Mouse (Mus musculus) CH12.LX (cell line): Measurements from ENCODE around the gene Gabpb2. TPM values are rescaled to one million over a fixed set of nuclear protein-coding genes. Genes with fewer than 3 reads are reported as not detected.
A peak's percentile ranks its signal among the peaks of the same experiment; 100 is the strongest.
"Not testable (repeated sequence)": the region's sequence is repeated elsewhere in the genome, so short reads cannot be mapped to it uniquely, and the experiment has no call there.

Experiments used
- DNase-seq: peaks from one replicate; pipeline ENCODE4 v3.0.0-alpha.2; 2013; ENCODE audit errors: extremely low read depth
- H3K27ac ChIP-seq: 2 replicates; pipeline ENCODE4 v1.5.1; 2012; ENCODE audit warnings: low read depth, mild to moderate bottlenecking, control low read depth, moderate library complexity; ENCODE audit not compliant: insufficient read depth
- H3K27me3 ChIP-seq: replicated peaks from 2 replicates; pipeline ENCODE3; 2012; ENCODE audit warnings: inconsistent platforms
- H3K36me3 ChIP-seq, 2 experiments: replicated peaks in 1 of 2; 2 replicates each; pipeline versions ENCODE3 to v1.6.1; 2012; ENCODE audit warnings: inconsistent platforms in 1 of 2, low read length in 1 of 2, mild to moderate bottlenecking in 1 of 2, mixed read lengths in 1 of 2, moderate library complexity in 1 of 2; ENCODE audit not compliant: control insufficient read depth in 1 of 2, insufficient read depth in 1 of 2
- H3K4me1 ChIP-seq, 2 experiments: 2 replicates each; pipeline ENCODE4 v1.6.1; 2012; ENCODE audit warnings: inconsistent platforms in 1 of 2, moderate library complexity in 1 of 2; ENCODE audit not compliant: insufficient read depth in 2 of 2, control insufficient read depth in 1 of 2
- H3K4me2 ChIP-seq: 2 replicates; pipeline ENCODE4 v1.6.1; 2012; ENCODE audit warnings: low read depth, mild to moderate bottlenecking, control low read depth; ENCODE audit not compliant: poor library complexity, insufficient read depth, severe bottlenecking
- H3K4me3 ChIP-seq, 3 experiments: fragments of 150-350 bp in 1 of 3; sonication (generic) in 1 of 3; replicated peaks in 1 of 3; 2 replicates each; pipeline versions ENCODE3 to v1.5.1; 2011 to 2012; ENCODE audit warnings: low read depth in 2 of 3, low read length in 2 of 3, mild to moderate bottlenecking in 2 of 3, moderate library complexity in 2 of 3, control low read depth in 1 of 3, improper control_type of control experiment in 1 of 3, inconsistent platforms in 1 of 3, mixed read lengths in 1 of 3; ENCODE audit not compliant: poor library complexity in 1 of 3
- H3K79me2 ChIP-seq: replicated peaks from 2 replicates; pipeline ENCODE4 v1.6.1; 2012; ENCODE audit warnings: mild to moderate bottlenecking, moderate library complexity; ENCODE audit not compliant: control insufficient read depth, poor library complexity, insufficient read depth, severe bottlenecking; ENCODE audit errors: extremely low read depth
- H3K9ac ChIP-seq: 2 replicates; pipeline ENCODE4 v1.6.1; 2012; ENCODE audit warnings: low read depth, mild to moderate bottlenecking, control low read depth, moderate library complexity; ENCODE audit not compliant: insufficient read depth
- H3K9me3 ChIP-seq: replicated peaks from 2 replicates; pipeline ENCODE3; 2012; ENCODE audit warnings: low read length, inconsistent platforms, mixed read lengths
- CHD2 ChIP-seq: IDR thresholded peaks from 2 replicates; pipeline ENCODE4 v1.6.1; 2011; ENCODE audit warnings: low read length, improper control_type of control experiment
- EP300 ChIP-seq: IDR thresholded peaks from 2 replicates; pipeline ENCODE4 v1.6.1; 2011; ENCODE audit warnings: low read length, improper control_type of control experiment
- HCFC1 ChIP-seq: IDR thresholded peaks from 2 replicates; pipeline ENCODE4 v1.6.1; 2012; ENCODE audit warnings: low read depth, mild to moderate bottlenecking, inconsistent platforms, low read length, improper control_type of control experiment
- JUND ChIP-seq: conservative IDR thresholded peaks from 2 replicates; pipeline ENCODE4 v1.6.1; 2011; ENCODE audit warnings: low read depth, low read length, improper control_type of control experiment
- MAFK ChIP-seq: IDR thresholded peaks from 2 replicates; pipeline ENCODE4 v1.6.1; 2011; ENCODE audit warnings: low read length, improper control_type of control experiment; ENCODE audit not compliant: insufficient replicate concordance
- MAX ChIP-seq: IDR thresholded peaks from 2 replicates; pipeline ENCODE4 v1.6.1; 2011; ENCODE audit warnings: low read length, improper control_type of control experiment
- MEF2A ChIP-seq: IDR thresholded peaks from 2 replicates; pipeline ENCODE4 v1.6.1; 2014; ENCODE audit warnings: low read depth, mild to moderate bottlenecking, inconsistent platforms, low read length, improper control_type of control experiment, borderline replicate concordance
- MXI1 ChIP-seq: IDR thresholded peaks from 2 replicates; pipeline ENCODE4 v1.6.1; 2011; ENCODE audit warnings: mild to moderate bottlenecking, low read depth, low read length, improper control_type of control experiment
- NELFE ChIP-seq: IDR thresholded peaks from 2 replicates; pipeline ENCODE4 v1.6.1; 2011; ENCODE audit warnings: low read depth, low read length, improper control_type of control experiment
- NRF1 ChIP-seq: IDR thresholded peaks from 2 replicates; pipeline ENCODE4 v1.6.1; 2014; ENCODE audit warnings: low read depth, mild to moderate bottlenecking, inconsistent platforms, low read length, improper control_type of control experiment, moderate library complexity
- POLR2A ChIP-seq: IDR thresholded peaks from 2 replicates; pipeline ENCODE4 v1.6.1; 2011; ENCODE audit warnings: low read depth, mild to moderate bottlenecking, improper control_type of control experiment, low read length
- RCOR1 ChIP-seq: conservative IDR thresholded peaks from 2 replicates; pipeline ENCODE4 v1.6.1; 2012; ENCODE audit warnings: low read depth, mild to moderate bottlenecking, inconsistent platforms, low read length, improper control_type of control experiment
- SIN3A ChIP-seq: IDR thresholded peaks from 2 replicates; pipeline ENCODE4 v1.6.1; 2012; ENCODE audit warnings: low read length, improper control_type of control experiment, inconsistent platforms
- SMC3 ChIP-seq: IDR thresholded peaks from 2 replicates; pipeline ENCODE4 v1.6.1; 2011; ENCODE audit warnings: low read depth, low read length, improper control_type of control experiment
- TCF12 ChIP-seq: IDR thresholded peaks from 2 replicates; pipeline ENCODE4 v1.6.1; 2014; ENCODE audit warnings: low read depth, mild to moderate bottlenecking, inconsistent platforms, low read length, improper control_type of control experiment
- UBTF ChIP-seq: IDR thresholded peaks from 2 replicates; pipeline ENCODE4 v1.6.1; 2012; ENCODE audit warnings: low read depth, mild to moderate bottlenecking, inconsistent platforms, low read length, improper control_type of control experiment, moderate library complexity
- ZMIZ1 ChIP-seq: IDR thresholded peaks from 2 replicates; pipeline ENCODE4 v1.6.1; 2012; ENCODE audit warnings: low read depth, mild to moderate bottlenecking, inconsistent platforms, low read length, improper control_type of control experiment
- dilution Hi-C: fragments of 300-500 bp; cut with MboI; formaldehyde crosslinking; loops from 2 replicates; pipeline ENCODE4 v1.14.3; 2020; ENCODE audit warnings: low sequenced_read_pairs; ENCODE audit not compliant: extremely low pct_unique_long_range_greater_than_20kb, extremely low pct_ligation_motif_present
- in situ Hi-C: fragments of 300-500 bp; cut with MboI; formaldehyde crosslinking; loops from 3 replicates; pipeline ENCODE4 v1.14.3; 2019; ENCODE audit warnings: low sequenced_read_pairs, low pct_ligation_motif_present, low pct_unique_long_range_greater_than_20kb, mixed read lengths
- polyA plus RNA-seq: library from polyadenylated mRNA; unstranded; fragments of >175 nt; gene quantifications from 2 replicates; pipeline ENCODE4 v1.2.1, GENCODE M21; 2012; ENCODE audit warnings: low read depth; ENCODE audit not compliant: insufficient read length
- total RNA-seq, 2 experiments: library from RNA; depleted of rRNA; stranded (reverse); fragments of 300-350 nt in 1 of 2; fragments of >200 nt in 1 of 2; gene quantifications; 2 replicates each; pipeline ENCODE4 v1.2.3; 2012 to 2014

Gene Gabpb2
- total and polyA plus RNA-seq, 3 experiments: 14.7 to 20.6 (median 16.6) TPM

DNA sequence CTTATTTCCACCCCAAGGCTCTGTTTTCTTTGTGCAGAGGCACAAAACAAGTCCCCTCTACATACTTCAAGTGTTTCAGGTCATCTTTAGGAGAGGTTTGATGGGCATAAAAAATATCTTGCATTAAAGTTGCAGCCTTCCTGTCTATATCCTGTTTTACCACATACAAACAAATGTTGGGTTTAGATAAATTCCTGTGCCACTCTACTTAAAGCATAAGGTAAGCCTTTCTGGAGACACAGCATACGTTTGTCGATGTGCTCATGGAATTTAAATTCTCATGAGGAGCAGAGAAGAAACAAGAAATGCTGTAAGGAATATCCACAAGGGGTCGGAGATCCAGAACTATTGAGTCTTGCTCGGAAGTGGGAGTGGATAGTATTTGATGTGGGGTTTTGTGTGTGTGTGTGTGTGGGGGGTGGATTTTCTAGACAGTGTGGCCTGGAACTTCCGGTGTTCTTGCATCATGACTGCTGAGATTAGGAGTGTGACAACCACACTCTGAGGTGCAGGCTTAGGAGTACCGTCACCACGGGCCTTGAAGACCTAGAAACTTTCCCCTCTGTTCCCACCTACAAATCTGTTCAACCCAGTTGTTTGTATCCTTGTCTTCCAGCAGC is 82.2 kb downstream of the Gabpb2 start (continued):
- TF ChIP-seq NELFE (peak; percentile 62), MXI1 (no peak; the same call in 1 of the 2 replicates), SIN3A (peak; percentile 84), SMC3 (no peak), POLR2A (peak; percentile 56), MAFK (no peak), MEF2A (0 out of 2 replicates have a peak, but pooled peaks have one; percentile 49), ZMIZ1 (peak; percentile 81; the same call in 1 of the 2 replicates), JUND (no peak), HCFC1 (peak; percentile 64; the same call in 1 of the 2 replicates), NRF1 (0 out of 2 replicates have a peak, but pooled peaks have one; percentile 22), MAX (peak; percentile 83), UBTF (no peak), EP300 (peak; percentile 50; the same call in 1 of the 2 replicates), TCF12 (peak; percentile 65)

GRCm38 (mm10) chr3:95135023-95135422 is 82.7 kb downstream of the Gabpb2 start:
- TF ChIP-seq CHD2 (peak; percentile 50; the same call in 1 of the 2 replicates), RCOR1 (no peak)
- peak overlapping the region; percentile 81 for H3K9ac ChIP-seq
- peak overlapping the region; percentile 50 to 64 (median 54) for H3K4me3 ChIP-seq
- dilution Hi-C loops: no loop called here
- DNase-seq: peak; percentile 77
- in situ Hi-C loops: no loop called here
- peak overlapping the region; percentile 52; the same call in 1 of the 2 replicates for H3K27ac ChIP-seq
- peaks cover 14% of the 10 kb centered on the region for H3K79me2 ChIP-seq
- peaks cover 3% of the 10 kb centered on the region for H3K9me3 ChIP-seq
- peaks cover 17 to 37% of the 10 kb centered on the region in 2 experiments for H3K36me3 ChIP-seq
- no peaks in the 10 kb centered on the region for H3K27me3 ChIP-seq
- peak overlapping the region; percentile 97 for H3K4me2 ChIP-seq
- H3K4me1 ChIP-seq: peaks cover 13 to 32% of the 10 kb centered on the region in 2 experiments

- Histone ChIP-seq H3K36me3 (peaks cover 16 to 38% of the 10 kb centered on the region in 2 experiments), H3K4me1 (peaks cover 8 to 24% of the 10 kb centered on the region in 2 experiments), H3K79me2 (peaks cover 14% of the 10 kb centered on the region)
- DNase-seq, H3K4me2 ChIP-seq, dilution Hi-C loops, H3K4me3 ChIP-seq, H3K9me3 ChIP-seq, H3K27me3 ChIP-seq, H3K27ac ChIP-seq, H3K9ac ChIP-seq: not testable (repeated sequence)
- in situ Hi-C loops: loop anchor here (5.0 kb wide), 1 partner anchor 133 kb away; no protein-coding TSS in a partner anchor
These were observed 83.6 kb downstream of the Gabpb2 start for GRCm38 (mm10) chr3:95134133-95134532.
